Mouse (Mus musculus): ENCODE results near the gene Dao.

The Dao gene

DNA sequence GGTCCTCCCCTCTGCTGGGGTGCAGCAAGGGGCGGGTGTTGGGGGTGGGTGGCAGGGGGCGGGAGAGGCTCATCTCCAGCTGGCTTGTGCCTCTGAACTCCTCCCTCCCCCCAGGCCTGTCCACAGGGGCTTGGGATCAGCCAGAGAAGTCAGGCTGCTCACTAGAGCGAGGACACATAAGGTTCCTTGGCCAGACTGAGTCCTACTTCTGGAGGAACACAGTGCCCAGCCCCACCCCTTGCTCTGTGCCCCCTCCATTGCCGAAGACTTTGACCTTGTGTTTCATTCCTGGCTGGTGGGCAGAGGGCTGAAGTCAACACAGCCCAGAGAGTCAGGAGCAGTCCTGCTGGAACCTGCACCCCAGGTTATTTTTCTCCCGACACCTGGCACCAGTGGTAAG, at the start of gene Dao:
Gene Dao, plus strand, starts transcription at position 162 of the 400 bp plus-strand sequence.
- no peak for TF ChIP-seq GATA4 (IDR thresholded peaks at IDR 0.05; ENCODE audit: insufficient replicate concordance, low read length)

DNA sequence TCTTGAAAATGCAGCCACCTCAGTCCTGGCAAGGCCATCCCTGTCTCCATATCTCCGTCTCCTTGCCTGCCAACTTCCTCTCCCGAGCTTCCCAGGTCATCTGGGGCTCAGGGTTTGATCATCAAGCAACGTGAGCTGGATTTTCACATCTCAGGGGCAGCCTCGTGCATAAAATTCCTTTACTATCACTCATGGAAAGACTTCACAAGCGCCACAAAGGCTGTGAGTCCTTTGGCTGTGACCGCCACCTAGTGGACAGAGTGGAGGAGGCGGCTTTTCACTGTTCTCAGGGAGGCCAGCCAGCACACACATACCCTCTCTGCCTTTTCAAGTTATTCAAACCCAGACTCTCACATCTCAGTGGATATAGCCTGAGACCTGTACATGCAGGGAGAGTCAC, 49.1 kb upstream of the Dao start:
- TF ChIP-seq GATA4 (IDR thresholded peaks at IDR 0.05; ENCODE audit: insufficient replicate concordance, low read length): no peak

DNA sequence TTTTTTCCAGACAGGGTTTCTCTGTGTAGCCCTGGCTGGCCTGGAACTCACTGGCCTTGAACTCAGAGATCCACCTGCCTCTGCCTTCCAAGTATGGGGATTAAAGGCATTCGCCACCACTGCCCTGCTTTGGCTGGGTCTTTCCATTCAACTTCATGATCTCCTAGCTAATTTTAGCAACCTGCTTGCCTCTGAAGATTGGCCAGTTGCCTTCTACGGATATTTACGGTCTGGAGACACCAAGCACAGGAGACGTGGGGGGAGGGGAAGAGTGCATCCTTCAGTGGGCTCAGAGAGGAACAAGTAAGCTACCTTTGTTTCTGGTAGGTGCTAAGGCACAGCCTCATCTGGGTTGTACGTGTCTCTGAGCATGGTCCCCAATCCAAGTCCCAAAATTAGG, 48.2 kb upstream of the Dao start:
- no peak for TF ChIP-seq GATA4 (IDR thresholded peaks at IDR 0.05; ENCODE audit: insufficient replicate concordance, low read length)

DNA sequence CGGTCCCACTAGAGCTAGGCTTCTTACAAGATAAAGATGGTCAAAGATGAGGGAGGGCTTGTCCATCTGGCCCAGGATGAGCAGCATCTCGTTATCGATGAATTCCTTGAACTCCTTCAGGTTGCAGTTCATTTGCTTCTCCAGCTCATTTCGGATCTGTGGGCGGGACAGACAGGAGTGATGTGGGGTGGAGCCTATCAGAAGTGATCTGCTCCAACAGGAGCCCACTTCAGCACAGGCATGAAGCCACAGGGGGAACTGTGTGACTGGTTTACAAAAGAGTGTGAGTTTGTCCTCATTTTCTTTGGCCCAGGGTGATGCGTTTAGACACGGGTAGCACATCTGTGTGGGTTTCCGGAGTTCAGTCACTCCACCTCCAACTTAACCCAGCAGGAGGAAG, 47.8 kb upstream of the Dao start:
- no peak for TF ChIP-seq GATA4 (IDR thresholded peaks at IDR 0.05; ENCODE audit: insufficient replicate concordance, low read length)

DNA sequence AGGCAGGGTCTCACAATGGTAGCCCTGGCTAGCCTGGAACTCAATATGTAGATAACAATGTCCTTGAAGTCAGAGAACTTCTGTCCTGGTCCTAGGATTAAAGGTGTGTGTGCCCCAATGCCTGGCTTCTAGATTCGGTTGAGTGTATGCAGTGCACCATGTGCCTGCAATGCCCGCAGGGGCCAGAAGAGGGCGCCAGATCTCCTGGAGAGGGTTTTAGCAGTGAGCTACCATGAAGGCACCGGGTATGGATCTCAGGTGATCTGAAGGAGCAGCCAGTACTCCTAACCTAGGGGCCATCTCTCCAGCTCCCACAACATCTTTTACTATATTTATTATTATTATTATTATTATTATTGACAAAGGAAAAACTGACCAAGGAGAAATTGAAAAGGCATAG, 47.0 kb upstream of the Dao start:
- TF ChIP-seq GATA4 (IDR thresholded peaks at IDR 0.05; ENCODE audit: insufficient replicate concordance, low read length): no peak

DNA sequence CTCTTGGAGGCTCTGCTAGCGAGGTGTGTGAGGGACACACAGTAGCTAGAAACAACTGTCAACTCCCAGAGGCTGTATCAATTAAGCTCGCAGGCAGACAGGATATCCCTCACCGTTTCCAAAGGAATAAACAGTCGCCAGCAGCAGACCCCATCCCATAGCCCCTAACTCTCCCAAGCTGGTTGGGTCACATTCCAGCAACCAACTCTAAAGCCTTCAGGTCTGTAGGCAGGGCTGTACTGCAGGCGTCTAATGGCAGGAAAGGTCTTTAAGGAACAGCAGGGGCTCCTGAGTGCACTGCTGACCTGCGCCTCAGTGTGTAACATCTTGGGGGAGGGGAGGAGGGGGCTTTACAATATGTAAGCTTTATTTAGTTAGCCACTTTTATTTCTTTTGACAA, 44.5 kb upstream of the Dao start:
- no peak for TF ChIP-seq GATA4 (IDR thresholded peaks at IDR 0.05; ENCODE audit: insufficient replicate concordance, low read length)

DNA sequence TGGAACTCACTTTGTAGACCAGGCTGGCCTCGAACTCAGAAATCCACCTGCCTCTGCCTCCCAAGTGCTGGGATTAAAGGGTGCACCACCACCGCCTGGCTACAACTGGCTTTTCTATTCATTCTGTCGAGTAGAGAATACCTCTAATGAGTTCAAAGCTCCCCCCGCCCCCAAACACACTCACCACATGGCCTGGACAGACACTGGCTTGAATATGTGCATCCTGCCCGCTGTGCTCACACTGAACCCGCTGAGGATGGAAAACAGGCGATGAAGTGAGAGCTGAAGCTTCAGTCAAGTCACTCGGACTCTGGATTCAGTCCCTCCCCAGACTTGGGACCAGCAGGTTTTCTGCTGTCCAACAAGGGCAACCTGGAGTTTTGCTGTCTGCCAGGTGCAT, 43.1 kb upstream of the Dao start:
- no peak for TF ChIP-seq GATA4 (IDR thresholded peaks at IDR 0.05; ENCODE audit: insufficient replicate concordance, low read length)

DNA sequence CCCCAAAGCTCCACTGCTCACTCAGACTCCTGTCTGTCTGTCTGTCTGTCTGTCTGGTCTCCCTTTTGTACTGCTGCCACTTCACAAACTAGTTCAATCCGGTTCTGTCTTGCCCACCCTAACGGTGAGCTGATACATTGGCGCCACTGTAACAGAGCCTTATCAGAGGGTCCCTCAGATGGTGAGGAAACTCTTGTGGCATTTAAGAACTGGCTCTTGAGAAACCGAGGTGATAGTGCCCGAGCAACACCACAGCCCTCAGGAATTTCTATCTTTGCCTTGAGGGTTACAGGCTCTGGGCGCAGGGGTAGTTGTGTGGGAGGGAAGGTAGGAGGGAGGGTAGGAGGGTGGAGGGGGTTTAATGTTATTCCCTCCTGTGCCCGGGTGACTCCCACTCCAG, 41.7 kb upstream of the Dao start:
- no peak for TF ChIP-seq GATA4 (IDR thresholded peaks at IDR 0.05; ENCODE audit: insufficient replicate concordance, low read length)

DNA sequence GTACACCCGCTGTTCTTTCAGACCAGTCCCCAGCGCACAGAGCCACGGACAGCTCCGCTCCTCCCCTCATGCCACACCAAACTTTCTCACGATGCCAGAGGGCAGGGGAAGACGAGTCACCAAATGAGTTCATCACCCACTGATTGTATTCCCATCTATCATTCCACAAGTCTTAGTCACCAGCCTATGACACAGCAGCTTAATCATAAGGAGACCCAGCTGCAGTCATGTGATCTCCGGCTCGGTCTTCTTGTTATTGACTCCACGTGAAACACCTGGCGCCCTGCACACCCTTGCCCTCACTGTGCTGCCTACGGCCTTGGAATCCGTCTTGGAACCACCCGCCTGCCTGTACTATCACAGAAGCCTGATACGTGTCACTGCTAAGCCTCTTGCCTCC, 38.5 kb upstream of the Dao start:
- no peak for TF ChIP-seq GATA4 (IDR thresholded peaks at IDR 0.05; ENCODE audit: insufficient replicate concordance, low read length)

DNA sequence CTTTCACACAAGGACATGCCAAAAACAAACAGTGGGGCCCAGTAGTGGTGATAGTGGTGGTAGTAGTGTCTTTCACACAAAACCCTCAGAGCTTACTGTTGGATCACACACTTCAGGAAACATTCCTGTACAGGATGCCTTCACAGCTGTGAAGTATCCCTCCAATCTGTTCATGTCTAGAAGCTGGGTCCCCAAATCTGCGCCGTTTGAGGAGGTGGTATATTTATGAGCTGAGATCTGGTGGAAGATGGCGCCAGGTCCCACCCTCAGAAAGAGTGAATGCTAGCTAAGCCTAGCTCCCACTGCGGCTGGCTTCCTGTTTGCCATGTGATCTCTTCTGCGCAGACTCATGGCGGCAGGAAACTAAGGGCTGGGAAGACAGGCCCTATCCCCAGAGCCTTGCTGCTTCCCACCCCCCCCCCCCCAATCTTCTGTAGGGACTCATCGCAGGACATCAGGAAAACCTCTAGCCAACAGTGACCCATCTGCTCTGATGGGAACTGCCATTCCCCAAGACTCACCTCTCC, 37.8 kb upstream of the Dao start:
- TF ChIP-seq GATA4 (IDR thresholded peaks at IDR 0.05; ENCODE audit: insufficient replicate concordance, low read length): no peak

DNA sequence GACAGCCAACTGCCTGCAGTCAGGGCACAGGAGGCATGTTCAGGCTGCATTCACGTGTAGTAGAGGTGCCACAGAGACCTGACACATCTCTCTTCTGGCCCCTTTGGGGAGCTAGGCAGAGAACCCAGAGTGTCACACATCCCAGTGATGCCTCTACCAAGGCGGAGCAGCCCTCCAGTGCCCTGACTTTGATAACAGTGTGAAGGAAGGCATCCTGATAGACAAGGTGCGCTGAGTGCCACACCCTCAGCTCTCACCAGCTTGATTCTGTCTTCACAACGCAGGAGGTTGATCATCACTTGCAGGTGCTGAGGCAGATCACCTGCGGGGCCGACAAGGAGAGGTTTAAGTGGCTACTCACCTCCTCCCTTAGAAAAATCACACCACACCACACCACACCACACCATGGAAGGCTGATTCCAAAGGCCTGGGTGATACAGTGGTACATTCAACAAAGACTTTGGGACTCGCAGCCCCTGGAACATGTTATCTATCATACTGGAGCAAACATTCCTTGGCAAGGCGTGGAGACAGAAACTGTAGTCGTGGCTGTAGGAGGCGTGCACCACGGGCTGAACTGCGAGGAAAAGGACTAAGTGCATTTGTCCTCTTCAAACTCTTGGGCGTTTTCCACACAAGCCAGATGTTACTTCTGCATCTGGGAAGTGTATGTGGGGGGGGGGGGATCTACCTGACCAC, 36.9 kb upstream of the Dao start:
- no peak for TF ChIP-seq GATA4 (IDR thresholded peaks at IDR 0.05; ENCODE audit: insufficient replicate concordance, low read length)

DNA sequence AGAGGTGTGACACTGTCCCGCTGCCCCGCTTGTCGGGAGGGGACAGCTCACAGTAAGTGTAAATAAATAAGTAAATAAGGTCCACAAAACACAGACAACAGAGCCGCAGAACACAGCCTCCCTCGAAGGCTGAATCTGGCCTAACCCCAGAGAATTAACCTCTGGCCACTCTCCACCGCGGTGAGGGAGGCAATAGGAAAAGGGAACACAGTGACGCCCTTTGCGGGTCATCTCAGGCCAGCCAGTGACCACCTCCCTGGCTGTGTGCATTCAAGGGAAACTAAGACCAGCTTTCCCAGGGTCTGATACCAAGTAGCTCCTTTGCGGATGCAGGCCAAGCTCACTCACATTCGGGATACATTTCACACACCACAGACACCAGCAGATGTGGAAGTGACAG, 35.1 kb upstream of the Dao start:
- no peak for TF ChIP-seq GATA4 (IDR thresholded peaks at IDR 0.05; ENCODE audit: insufficient replicate concordance, low read length)

DNA sequence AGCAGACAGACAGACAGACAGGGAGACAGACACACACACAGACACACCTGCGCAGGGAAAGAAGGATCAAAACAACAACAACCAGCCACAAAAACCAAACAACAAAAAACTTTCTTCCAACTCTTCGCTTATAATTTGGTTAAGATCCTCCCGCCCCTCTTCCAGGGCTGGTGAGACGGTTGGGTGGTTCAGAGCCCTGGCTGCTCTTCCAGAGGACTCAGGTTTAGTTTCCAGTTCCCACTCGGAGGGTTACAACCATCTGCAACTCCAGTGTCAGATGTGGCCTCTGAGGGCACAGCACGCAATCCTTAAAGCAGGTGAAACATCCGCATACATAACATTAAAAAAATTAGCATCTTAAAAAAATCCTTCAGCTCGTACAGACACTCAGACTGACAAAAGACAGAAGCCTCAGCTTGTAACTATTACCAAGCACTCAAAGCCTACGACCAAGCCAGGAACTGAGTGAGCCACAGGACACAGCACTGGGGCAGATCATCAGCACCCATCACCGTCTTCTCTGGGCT, 32.0 kb upstream of the Dao start:
- no peak for TF ChIP-seq GATA4 (IDR thresholded peaks at IDR 0.05; ENCODE audit: insufficient replicate concordance, low read length)

DNA sequence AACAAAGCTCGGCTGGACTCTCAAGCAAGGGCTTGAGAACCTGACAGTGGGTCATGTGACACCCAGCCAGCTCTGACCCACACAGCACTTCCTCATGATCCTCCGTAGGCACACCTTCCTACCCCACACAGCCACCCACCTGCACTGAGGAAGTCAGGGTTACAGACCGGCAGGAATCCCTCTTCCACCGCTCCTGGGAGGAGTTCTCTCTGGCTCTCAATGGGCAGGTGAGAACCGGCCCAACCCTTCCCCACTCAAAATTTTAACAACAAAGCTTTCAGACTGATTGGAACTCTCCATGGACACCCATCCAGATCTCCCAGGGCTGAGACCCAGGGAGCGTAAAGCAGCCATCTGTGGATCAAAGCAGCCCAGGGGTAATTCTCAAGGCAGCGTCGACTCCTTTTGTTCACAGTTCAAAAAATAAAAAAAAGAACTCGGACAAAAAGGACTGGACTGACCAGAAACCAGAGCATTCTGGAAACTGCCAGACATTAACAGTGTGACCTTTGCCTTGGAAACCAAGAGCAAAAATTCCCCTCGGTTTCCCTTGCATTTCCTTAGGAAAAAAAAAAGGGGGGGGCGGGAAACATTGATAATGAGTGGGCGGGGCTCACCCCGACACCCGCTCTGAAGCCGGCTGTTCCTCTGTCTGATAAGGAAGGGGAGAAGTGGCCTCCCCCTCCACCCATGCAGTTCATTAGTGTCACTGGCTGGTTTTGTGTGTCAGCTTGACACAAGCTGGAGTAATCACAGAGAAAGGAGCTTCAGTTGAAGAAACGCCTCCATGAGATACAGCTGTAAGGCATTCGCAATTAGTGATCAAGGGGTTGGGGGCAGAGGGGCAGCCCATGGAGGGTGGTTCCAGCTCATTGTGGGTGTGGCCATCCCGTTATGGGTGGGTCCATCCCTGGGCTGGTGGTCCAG, 30.7 kb upstream of the Dao start:
- TF ChIP-seq GATA4 (IDR thresholded peaks at IDR 0.05; ENCODE audit: insufficient replicate concordance, low read length): peak; percentile 97

DNA sequence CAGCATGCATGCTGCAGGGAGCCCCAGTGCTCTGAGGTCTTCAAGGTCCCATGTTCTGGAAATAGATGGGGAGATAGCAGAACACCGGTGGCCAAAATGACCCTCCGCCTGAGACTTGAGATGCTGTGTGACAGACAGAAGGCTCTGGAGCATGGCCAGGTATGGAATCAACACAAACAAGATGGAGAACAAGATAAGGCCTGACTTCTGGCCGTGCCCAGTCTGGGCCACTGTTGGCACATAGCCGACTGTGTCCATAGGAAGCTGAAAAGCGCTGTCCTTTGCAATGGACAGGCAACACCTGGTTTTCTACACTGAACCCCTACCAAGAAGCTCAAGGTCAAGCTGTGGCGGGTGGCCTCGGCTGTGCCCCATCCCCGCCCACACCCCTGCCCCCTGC, 29.7 kb upstream of the Dao start:
- TF ChIP-seq GATA4 (IDR thresholded peaks at IDR 0.05; ENCODE audit: insufficient replicate concordance, low read length): no peak

DNA sequence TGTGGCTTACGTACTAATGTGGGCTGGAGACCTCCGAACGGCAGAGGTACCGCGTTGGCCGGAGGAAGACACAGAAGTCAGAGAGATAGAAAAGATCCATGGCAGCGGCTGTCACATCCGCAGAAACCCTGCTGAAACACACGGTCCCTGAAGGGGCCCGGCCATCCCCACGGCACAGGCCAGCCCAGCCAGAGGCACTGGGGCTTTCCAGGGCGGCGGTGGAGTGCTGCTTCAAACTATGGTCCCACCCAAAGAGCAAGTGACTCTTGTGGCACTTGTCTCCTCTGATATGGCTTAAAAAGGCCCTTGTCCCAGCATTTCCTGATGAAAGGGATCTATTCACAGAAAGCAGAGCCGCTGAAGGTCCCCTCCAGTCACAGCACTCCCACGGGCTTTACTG, 28.9 kb upstream of the Dao start:
- TF ChIP-seq GATA4 (IDR thresholded peaks at IDR 0.05; ENCODE audit: insufficient replicate concordance, low read length): no peak; the same call in 1 of the 2 replicates
